Mouse (Mus musculus) brain, embryonic 14.5 days (tissue): ENCODE results near the gene Sh3bp1.

Experiments
- CTCF ChIP-seq: fragments of 200-500 bp; IDR thresholded peaks from 2 replicates; pipeline ENCODE4 v1.5.1; 2012; ENCODE audit warnings: inconsistent platforms, mild to moderate bottlenecking, moderate library complexity, borderline replicate concordance; ENCODE audit not compliant: insufficient read depth, insufficient read length; ENCODE audit errors: extremely low read depth
- POLR2A ChIP-seq: fragments of 200-500 bp; IDR thresholded peaks from 2 replicates; pipeline ENCODE4 v1.6.1; 2012; ENCODE audit warnings: mild to moderate bottlenecking, inconsistent platforms, borderline replicate concordance; ENCODE audit not compliant: poor library complexity, insufficient read depth, insufficient read length, severe bottlenecking; ENCODE audit errors: extremely low read depth

DNA sequence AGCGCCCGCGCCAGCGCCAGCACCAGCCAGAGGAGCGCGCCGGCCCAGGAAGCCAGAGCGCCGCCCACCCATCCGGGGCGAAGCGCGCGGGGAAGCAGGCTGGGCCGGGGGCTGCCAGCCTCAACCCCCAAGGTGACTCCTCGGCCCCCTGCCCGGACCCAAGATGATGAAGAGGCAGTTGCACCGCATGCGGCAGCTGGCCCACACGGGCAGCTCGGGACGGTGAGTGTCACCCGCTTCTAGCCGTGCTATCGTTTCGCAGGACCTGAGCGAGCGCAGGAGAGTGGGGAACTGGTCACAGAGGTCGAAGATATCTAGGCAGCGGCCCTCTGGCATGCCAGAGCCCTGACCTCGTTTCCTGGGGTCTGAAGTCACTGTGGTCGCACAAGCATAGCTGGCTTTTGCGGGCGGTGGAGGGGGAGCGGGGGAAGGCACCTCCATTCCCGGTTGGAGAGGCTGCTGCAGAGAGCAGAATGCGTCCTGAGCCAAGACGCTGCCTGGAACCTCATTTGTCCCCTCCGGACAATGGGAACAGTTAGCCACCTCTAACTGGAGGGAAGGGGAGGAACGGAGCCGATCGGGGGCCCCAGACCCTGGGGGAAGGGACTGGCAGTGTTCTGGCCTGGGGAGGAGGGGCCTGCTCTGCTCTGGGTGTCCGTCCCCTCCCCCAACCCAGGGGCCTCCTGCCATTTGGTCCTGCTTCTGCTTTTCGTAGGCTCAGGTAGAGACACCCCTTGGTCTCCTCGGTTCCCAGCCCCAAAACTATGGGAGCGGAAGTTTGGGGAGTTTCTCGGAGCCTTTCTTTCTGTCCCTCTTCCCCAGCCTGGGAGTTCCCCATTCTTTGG lies at the start of gene Sh3bp1:
- no peak for TF ChIP-seq CTCF
- TF ChIP-seq POLR2A = 0 out of 2 replicates have a peak, but pooled peaks have one; percentile 5
